Mouse (Mus musculus) urinary bladder, postnatal 14 days (tissue): ENCODE measurements around the gene Cmklr1.
"Not testable (repeated sequence)": the region's sequence is repeated elsewhere in the genome, so short reads cannot be mapped to it uniquely, and the experiment has no call there.

Experiments used
- DNase-seq: peaks from one replicate; pipeline ENCODE4 v3.0.0; 2021; ENCODE audit warnings: low spot score

Cmklr1 gene

DNA sequence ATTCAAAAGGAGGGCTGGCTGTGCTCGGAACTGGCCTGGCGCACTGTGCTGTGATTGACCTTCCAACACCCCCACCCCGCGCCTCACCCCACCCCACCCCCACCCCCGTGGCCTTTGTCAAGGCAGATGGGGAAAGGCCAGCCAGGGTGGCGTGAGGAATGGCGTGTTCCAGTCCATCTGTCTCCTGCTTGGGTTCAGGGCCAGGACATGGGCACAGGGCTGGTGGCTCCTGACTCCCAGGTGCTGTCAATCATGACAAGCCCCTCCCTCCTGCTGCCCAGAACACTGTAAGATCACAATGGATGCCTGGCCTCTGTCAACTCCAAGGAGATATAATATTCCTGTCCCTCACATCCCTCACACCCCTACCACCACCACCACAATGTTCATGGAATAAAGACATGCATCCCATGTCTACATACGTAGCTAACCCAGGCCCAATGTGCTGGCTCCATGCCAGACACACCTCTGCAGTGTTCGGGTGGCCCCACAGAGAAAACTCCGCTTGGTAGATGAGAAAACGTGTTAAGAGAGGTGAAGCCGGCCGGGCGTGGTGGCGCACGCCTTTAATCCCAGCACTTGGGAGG, 30.0 kb downstream of the Cmklr1 start:
- DNase-seq, result no peak

DNA sequence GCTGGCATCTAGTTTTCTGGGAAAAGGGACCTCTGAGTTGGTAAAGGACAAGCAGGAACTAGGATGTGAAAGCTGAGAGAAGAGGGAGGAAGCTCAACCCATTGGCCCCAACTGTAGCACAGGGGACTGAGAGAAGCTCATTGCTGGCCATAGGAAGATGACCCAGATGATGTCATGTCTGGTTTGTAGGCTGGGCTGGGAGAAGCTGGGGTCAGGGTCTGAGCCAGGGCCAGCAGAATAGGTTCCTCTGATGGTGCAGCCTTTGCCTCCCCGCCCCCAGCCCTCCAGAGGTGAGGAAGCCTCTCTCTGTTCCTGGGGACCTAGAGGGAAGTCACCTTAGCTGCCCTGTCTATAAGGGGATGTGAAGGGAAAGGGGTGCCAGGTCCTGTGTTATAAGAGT, 31.1 kb downstream of the Cmklr1 start:
- no peak for DNase-seq

DNA sequence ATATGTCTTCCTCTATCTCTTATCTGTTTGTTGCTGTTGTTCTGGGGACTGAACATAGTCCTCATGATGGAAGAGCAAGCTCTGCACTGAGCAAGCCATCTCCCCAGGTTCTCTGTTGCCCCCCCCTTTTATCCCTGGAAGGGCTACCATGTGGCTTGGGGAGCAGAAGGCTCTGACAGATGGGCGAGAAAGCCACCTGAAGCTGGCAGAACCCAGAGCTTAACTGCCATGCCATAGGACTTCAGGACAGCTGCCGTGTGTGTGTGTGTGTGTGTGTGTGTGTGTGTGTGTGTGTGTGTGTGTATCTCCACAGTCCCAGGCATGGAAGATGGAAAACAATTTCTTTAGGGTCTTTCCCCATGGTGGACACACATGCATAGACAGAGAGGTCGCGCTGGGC, 31.5 kb downstream of the Cmklr1 start:
- no peak for DNase-seq

DNA sequence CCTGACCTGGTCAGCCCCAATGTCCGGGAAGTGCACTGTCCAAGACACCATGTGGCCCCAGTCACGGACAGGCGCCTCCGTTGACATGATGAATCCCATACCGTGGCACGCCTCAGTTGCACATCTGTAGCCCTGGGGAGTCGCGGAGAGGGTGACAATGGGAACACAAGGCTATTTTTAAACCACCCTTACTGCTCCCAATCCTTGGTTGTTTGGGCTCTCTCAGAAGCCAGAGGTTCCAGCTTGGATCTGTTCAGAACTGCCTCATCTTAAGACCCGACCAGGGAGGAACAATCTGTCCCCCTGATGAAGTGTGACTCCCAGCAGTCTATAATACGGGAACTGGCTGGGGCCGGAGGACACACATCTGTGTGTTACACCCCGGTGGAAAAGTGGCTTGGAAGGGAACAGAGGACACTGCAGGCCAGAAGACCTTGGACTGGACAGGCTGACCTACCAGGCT, 38.4 kb downstream of the Cmklr1 start:
- peak; percentile 46 for DNase-seq

DNA sequence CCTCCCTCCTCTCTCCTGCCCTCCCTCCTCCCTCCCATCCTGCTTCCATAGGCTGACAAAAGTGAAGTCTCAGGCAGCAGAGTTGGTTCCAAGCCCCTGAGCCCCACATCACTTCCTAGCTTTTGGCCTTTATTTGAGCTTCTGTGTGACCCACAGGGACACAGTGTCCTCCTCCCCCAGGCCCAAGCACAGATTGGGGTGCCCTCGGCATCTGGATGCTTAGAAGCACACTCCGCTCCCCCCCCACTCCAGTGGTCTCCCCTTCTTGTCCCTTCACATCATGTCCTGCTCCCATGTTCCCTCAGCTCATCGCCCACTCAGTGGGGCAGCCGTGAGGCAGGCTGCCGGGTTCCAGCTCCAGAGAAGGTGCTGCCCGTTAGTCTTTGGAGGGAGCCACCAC, 39.1 kb downstream of the Cmklr1 start:
- DNase-seq, result no peak

DNA sequence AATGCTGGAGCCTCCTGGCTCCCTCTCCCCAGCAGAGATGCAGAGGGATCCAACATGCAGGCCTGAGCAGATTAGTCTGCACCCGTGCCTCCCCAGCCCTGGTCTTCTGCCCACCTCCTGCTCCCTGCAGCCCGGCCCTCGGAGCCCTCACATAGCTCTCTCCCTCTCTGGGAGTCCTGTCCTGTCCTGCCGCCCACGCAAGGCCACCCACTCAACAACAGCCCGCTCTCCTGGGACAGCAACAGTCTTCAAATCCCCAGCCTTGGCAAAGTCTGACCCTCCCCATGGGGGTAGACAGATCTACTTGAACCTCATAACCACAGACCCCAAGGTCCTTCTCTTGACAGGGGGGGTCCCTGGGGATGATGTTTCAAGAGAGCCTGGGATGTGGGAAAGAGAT, 39.7 kb downstream of the Cmklr1 start:
- no peak for DNase-seq

DNA sequence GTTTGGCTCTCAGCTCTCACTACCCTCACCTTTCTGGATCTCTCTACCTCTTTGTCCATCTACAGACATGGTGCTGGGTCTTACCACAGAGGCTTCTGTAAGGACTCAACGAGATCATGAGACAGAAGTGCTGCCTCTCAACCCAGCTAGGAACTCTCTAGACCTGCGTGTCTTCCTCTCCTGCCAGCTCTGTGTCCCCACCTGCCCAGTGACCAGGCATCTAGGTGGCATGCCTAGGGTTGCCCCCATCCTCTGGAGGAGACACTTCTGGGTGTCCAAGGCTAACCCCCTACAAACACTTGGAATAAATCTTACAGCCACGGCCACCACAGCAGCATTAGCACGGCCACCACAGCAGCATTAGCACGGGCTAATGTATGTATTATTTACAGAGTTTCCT, 40.3 kb downstream of the Cmklr1 start:
- no peak for DNase-seq

DNA sequence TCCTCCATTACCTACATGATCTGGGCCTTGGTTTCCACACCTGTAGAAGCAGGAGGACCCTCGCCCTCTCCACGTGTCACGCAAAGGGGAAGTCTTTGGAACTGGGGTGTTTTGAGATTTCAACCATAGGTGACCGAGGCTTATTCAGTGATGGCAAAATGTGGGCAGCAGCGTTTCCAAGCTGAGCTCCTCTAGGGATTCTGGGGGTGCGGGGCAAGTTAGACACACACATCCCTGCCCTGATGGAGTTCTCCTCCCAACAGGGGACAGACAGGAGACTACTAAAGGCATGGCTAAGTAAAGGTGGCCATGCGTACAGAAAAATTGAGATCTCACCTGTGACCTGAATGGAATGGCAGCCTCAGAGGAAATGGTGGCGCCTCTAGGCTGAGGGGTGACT, 41.7 kb downstream of the Cmklr1 start:
- no peak for DNase-seq

DNA sequence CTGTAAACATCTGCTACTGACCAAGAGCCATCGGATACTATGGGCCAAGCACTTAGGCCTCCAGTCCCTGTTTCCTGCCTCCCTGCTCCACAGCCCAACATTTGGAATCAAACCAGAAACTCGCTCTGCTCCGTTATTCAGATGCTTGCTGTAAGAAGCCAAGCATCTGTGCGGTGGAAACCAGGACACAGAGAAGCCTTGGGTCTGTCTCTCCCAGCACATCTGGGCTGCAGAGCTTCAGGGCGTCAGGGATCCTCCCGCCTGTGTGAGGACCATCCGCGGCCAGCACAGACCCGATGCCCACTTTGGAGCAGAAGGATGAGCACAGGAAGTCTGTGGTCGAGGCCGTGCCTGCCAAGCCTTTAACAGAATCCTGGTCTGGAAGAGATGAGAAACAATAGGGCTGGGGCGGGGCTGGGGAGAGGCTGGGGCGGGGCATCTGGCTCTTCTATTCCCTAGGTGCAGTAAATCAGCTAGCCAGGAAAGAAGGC, 42.2 kb downstream of the Cmklr1 start:
- no peak for DNase-seq

DNA sequence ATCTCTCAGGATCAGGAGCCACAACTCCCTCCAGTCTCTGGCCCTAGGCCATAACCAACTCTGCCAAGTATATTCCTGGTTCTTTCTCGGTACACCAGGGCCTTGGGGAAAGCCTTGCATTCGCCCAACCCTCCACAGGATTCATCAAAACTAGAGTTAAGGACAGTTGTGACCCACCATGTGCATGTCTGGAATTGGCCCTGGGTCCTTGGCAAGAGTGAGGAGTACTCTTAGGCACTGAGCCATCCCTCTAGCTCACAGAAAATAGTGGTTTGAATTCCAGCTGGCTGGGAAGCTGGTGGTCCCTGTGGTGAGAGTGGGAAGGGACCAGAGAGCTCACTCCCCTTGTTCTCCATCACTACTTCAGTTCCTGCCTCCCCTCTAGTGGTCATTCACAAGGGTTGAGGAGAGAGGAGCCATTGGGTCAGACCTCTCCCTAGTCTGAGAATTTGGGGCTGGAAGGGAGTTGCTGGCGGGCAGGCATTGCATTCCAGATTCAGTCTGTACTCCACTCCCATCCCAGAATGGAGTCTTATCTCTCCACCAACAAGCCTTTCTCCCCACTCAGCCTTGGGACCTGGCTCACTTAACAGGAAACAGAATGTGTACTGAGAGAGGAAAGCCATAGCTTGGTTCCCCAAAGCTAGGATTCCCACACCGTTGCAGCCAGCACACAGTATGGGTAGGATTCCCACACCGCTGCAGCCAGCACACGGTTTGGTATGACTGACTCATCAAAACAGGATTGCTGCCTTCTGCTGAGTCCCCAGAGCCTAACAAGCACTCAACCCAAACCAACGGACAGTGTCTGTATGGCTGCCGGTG, 43.1 kb downstream of the Cmklr1 start:
- peak; percentile 29 for DNase-seq

DNA sequence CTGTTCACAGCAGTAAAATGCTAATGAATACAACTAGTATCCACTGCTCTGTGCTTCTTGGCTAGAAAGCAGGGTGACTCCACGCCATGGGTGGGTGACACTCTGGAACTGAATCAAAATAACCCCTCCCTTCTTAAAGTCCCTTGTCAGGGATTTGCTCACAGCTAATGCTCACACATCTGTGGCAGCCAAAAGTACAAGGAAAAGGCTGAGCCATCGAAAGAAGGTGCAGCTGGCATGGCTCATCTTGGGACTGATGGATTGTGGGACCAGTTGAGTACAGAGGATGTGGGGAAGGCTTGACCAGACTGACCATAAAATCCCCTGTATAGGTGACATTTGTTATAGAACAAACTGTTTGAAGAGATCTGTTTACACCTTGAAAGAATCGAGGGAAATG, 44.1 kb downstream of the Cmklr1 start:
- DNase-seq, result no peak

DNA sequence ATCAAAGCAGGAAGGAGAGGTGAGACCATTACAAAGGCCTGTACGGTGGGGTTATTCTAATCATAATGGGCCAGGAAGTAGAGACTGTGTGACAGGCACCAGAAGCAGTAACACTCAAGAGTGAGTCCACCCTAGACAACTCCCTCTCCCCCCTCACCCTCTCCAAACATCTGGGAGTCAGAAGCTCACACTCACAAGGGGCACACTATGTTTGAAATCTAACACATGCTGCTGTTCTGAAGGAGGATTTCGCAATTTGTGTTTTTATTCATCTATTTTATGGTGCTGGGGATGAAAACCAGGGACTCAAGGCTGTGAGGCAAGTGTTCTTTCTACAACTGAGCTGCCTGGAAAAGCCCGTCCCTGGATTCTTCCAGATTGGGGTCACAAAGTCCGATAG, 45.5 kb downstream of the Cmklr1 start:
- DNase-seq, result no peak

DNA sequence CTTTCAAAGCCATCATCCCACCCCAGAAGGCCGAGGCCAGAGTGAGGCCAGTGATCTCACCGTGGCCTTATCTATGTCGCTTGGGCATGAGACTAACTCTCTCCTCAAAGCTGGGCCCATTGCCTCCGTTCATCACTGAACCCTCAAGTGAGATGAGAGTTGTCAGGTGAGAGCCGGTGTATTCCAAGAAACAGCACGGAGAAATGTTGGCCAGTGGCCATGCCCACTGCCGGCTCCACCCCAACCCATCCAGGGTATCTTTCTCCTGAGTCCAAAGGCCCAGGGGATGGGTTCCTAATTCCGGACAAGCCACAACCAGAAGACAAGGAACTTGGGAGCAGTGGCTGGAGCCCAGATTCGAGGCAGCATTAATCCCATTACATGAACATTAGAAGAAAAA, 46.8 kb downstream of the Cmklr1 start:
- no peak for DNase-seq

DNA sequence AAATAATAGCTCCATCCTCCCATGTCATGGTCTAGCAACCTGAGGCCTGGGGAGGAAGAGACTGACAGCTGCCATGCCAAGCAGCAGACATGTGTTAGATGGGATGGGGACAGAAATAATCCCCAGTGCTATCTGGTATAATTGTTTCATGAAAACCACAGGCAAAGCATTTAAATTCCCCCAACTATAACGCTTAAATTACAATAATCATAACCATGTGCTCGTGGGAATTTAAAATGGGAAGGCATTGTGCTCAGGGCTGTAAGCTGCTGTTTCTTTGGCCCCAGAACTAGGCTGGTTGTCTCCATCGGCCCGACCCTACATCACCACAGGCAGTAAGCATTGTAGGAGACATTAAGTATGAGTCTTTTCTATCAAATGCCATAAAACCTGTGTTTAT, 49.4 kb downstream of the Cmklr1 start:
- no peak for DNase-seq

DNA sequence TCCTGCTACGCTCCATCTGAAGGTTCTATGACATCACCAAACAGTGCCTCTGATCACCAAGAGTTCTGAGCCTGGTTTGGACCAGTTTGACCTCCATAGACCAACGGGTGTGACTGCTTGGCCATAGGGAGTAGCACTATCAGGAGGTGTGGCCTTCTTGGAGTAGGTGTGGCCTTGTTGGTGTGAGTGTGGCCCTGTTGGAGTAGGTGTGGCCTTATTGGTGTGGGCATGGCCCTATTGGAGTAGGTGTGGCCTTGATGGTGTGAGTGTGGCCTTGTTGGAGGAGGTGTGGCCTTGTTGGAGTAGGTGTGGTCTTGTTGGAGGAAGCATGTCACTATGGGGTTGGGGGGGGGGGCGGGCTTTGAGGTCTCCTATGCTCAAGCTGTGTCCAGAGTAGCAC, 50.0 kb downstream of the Cmklr1 start:
- no peak for DNase-seq

DNA sequence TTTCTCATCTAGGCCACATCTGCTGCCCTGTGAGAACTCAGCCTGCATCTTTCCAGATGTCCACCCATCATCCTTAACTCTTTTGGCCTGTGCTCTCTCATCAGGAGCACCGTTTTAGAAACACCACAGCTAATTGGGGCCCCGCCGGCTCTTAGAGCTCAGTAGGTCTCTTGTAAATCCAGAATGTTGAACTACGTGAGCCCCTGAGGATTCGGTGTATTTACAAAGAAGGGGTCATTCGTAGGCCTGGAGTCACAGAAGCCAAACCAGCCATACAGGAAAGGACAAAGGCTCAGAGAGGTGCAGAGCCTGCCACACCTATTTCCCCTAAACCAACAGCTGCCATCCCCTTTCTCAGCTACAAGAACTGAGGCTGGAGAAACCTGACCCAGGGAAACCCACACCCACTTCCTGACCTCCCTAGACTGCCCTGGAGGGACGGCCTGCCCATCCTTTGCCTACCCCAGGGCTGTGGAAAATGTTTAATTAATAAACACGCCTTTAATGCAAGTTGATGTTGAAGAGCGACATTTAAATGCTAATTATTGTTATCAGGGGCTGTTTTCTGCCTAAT, 53.4 kb downstream of the Cmklr1 start:
- no peak for DNase-seq

DNA sequence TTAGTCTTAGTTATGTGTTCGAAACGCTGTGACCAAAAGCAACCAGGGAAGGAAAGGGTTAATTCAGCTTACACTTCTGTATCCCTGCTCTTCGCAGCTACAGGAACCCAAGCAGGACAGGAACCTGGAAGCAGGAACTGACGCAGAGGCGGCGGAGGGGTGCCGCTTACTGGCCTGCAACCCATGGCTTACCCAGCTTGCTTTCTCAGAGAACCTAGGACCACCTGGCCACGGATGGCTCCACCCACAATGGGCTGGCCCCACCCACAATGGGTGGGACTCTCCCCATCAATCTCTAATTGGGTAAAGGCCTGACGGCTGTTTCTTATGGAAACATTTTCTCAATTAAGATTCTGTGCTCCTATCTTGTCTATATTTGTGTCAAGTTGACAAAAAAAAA, 54.0 kb downstream of the Cmklr1 start:
- DNase-seq, result no peak

DNA sequence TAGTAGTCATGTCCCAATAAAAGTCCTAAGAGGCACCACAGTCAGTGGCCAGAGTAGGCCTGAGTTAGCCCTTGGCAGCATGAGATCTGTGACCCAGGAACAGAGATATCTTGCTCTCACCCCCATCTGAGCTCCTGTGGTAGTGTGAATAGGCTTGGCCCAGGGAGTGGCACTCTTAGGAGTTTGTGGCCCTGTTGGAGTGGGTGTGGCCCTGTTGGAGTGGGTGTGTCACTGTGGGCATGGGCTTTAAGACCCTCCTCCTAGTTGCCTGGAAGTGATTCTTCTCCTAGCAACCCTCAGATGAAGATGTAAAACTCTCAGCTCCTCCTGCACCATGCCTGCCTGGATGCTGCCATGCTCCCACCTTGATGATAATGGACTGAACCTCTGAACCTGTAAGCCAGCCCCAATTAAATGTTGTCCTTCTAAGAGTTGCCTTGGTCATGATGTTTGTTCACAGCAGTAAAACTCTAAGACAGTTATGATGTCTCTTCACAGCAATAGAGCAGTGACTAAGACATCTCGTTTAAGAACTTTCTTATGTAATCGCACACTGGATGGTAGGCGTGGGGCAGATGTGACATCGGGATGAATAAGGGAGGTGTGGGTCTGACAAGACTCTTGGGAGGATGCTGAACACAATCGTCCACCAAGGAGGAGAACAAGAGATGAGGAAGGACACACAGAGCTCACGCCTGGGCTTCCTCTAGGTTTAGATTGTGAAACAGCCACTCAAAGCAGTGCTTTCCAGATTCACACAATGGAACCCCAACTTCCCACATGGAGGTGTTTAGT, 56.1 kb downstream of the Cmklr1 start:
- no peak for DNase-seq

DNA sequence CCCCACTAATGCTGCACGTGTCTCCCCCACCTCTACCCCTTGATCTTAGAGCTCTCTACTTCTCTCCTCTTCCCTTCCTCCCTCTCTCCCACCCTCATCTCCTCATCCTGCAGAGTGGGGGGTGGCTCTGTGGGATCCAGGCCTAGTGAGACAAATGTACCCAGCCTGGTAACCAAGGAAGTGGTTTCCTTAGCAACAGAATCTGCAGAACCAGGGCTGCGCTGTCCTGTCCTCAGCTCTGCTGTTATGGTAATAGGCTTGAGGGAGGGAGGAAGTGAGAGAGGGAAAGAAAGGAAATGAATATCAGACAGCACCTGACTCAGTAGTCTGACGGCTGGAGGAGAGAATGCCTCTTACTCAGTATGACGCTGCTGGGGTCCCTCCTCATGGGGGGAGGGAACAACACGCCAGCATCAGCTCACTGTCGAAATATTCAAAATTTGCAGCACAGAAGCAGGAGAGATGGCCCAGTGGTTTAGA, 58.4 kb downstream of the Cmklr1 start:
- no peak for DNase-seq

DNA sequence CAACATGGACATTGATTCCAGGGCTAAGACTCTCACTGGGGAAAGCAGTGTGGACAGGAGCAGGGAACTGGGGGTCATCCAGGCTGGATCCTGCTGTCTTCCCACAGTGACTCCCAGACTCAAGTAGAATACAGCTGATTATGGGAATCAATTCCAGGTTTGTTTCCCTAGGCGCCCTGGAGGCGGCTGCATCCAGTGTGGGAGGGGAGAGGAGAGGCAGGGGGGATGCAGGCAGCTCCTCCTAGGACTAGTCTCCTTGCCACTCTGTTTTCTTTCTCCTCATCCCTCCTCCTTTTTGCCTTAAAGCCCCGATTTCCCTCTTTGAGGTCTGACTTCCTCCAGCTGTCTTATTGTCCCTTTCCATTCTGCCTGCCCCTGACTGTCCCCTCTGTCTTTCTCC, 59.1 kb downstream of the Cmklr1 start:
- DNase-seq, result no peak

DNA sequence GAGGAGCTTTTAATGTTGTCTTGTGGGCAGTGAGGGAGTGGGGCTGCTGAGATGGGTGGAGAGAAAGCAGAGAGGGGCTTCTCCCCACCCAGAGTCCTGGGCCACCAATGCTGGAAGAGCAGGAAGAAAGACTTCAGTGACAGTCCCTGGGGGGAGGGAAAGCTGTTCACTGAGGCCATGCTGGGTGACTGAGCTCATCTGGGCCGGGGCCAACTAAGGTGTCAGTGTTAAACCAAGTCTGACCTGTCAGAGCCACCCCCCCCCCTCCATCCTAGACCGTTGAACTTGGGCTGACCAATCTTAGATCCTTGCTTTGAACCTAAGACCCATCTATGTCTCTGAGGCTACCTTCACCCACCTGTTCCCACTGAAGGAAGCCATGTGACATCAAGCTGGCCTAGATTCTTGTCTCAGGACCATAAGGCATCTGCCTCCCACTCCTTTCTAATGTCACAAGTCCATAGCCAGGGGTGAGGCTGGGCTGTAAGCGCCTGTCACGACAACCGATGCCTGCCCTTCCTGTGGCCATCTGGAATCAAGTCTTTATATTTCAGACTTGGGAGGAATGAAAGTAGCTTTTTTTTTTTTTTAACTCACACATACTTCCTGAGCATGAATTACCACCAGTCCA, 60.1 kb downstream of the Cmklr1 start:
- DNase-seq, result no peak

DNA sequence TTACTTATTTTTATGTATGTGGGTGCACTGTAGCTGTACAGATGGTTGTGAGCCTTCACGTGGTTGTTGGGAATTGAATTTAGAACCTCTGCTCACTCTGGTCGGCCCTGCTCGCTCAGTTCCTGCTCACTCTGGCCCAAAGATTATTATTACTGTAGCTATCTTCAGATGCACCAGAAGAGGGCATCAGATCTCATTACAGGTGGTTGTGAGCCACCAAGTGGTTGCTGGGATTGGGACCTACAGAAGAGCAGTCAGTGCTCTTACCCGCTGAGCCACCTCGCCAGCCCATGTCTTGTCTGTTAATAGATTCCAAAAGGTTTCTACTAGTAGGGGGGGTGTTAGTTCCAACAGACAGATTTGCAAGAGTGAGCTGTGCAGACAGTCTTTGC, 63.8 kb downstream of the Cmklr1 start:
- not testable (repeated sequence) for DNase-seq
